9 mouse cellular contexts compared by ENCODE assay signal in the genomic region with DNA sequence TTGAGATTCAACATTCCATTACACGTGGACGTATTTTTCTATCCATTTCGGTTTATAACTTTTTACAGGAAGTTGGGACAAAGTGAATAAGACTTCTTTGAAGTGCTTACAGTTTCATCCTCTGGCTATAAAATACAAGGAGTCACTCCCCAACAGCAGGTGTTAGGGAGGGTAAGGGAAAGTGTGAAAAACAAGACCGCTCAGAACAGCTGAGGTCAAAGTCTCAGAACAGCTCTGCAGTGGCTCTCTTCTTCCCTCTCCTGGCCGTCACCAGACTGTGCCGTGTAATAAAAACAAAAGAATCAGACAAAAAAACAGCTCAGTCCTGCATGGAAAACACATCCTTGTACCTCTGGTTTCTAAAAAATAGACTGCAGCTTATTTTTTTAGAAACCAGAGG. TPM values are rescaled to one million over a fixed set of nuclear protein-coding genes. Genes with fewer than 3 reads are reported as not detected.
DNase-seq lines count a peak whose midpoint lies in the region; ATAC-seq and TF ChIP-seq lines count a peak whose summit lies in the region.
"Had no signal": no experiment of that assay in that cellular context is flagged by ENCODE, and none has a peak within 500 bp of the region (broad histone marks: within the 10 kb centered on the region; RNA-seq: fewer than 3 reads in every experiment).

No protein-coding gene starts in this region.

- peak; percentile 79; the same call in 1 of the 2 replicates for ATAC-seq in heart, postnatal 0 days (ENCODE audit: insufficient read depth, low read depth)
- no peak for ATAC-seq in erythroblast, adult 5-6 weeks (replicated peaks; ENCODE audit: low FRiP score, poor library complexity, severe bottlenecking)

- no peak for TF ChIP-seq EP300 in heart, postnatal 0 days (IDR thresholded peaks at IDR 0.05; ENCODE audit: low read depth)

- no peaks in the 10 kb centered on the region for H3K36me3 ChIP-seq in heart, postnatal 0 days (replicated peaks; ENCODE audit: control insufficient read depth, insufficient read depth, low read length)
- no peaks in the 10 kb centered on the region for H3K36me3 ChIP-seq in E14TG2a.4 (ENCODE audit: insufficient read depth, low read length)
- H3K36me3 ChIP-seq: hindbrain, embryonic 15.5 days had no signal

- TF ChIP-seq CTCF in heart, postnatal 0 days (IDR thresholded peaks at IDR 0.05; ENCODE audit: low read depth) = peak; percentile 63
- TF ChIP-seq CTCF in E14TG2a.4 (conservative IDR thresholded peaks at IDR 0.05; ENCODE audit: low read length) = peak; percentile 80

- no peak overlapping the region for H3K4me3 ChIP-seq in heart, postnatal 0 days (ENCODE audit: low read depth, low read length)
- no peak overlapping the region for H3K4me3 ChIP-seq in E14TG2a.4 (replicated peaks; ENCODE audit: low read length)
- H3K4me3 ChIP-seq: hindbrain, embryonic 15.5 days had no signal

- H3K27me3 ChIP-seq in heart, postnatal 0 days (ENCODE audit: control insufficient read depth, insufficient read depth, low read length) = no peaks in the 10 kb centered on the region
- no peaks in the 10 kb centered on the region for H3K27me3 ChIP-seq in E14TG2a.4 (ENCODE audit: insufficient read depth, low read length)
- H3K27me3 ChIP-seq: hindbrain, embryonic 15.5 days had no signal

- H3K27ac ChIP-seq in heart, postnatal 0 days (ENCODE audit: low read depth) = no peak overlapping the region
- H3K27ac ChIP-seq: hindbrain, embryonic 15.5 days had no signal

- H3K4me2 ChIP-seq in heart, postnatal 0 days (ENCODE audit: low read depth, low read length) = no peak overlapping the region
- H3K4me2 ChIP-seq: hindbrain, embryonic 15.5 days had no signal

- WGBS in heart, postnatal 0 days = 41% methylated on average over 6 of the region's 6 CpGs

- peak; percentile 78 for DNase-seq in heart, postnatal 0 days (ENCODE audit: low spot score)
- DNase-seq in heart, adult 11 months = no peak
- peak; percentile 16 for DNase-seq in c-Kit-positive CD71-negative TER-119-negative erythroid progenitor cells, embryonic 14.5 days (ENCODE audit: low read depth)
- peak; percentile 24 for DNase-seq in kidney, postnatal 14 days
- DNase-seq in adrenal gland, postnatal 4 days (ENCODE audit: low spot score in 2 of 2) = no peak
- no peak for DNase-seq in spleen, postnatal 4 days (ENCODE audit: low spot score in 2 of 2)

- no peak overlapping the region for H3K9ac ChIP-seq in heart, postnatal 0 days (replicated peaks; ENCODE audit: low read depth, low read length)
- H3K9ac ChIP-seq: hindbrain, embryonic 15.5 days had no signal

- H3K9me3 ChIP-seq in heart, postnatal 0 days (replicated peaks; ENCODE audit: control insufficient read depth, low read length) = no peaks in the 10 kb centered on the region
- H3K9me3 ChIP-seq in E14TG2a.4 (ENCODE audit: low read length) = no peaks in the 10 kb centered on the region
- H3K9me3 ChIP-seq: hindbrain, embryonic 15.5 days had no signal

- H3K4me1 ChIP-seq in heart, postnatal 0 days (ENCODE audit: control insufficient read depth, insufficient read depth) = peaks cover 16% of the 10 kb centered on the region; the same call in 1 of the 2 replicates
- H3K4me1 ChIP-seq in E14TG2a.4 (replicated peaks; ENCODE audit: low read depth, low read length) = peaks cover 12% of the 10 kb centered on the region
- H3K4me1 ChIP-seq: hindbrain, embryonic 15.5 days had no signal

RNA-seq across cellular contexts. Expression of gene Myl1, which starts 4.3 kb away (rescaled TPM):
- 128 and 160 TPM in 2 replicates for total RNA-seq in heart, postnatal 0 days (2014; rRNA removed; ENCODE audit: low replicate concordance)
- polyA plus RNA-seq in heart, postnatal 0 days (2015; fragmentation: Nextera tagmentation; extraction: Ambion mirVana) = 388 and 459 TPM in 2 replicates
- 100 to 1,000 TPM; 165 to 468 TPM for total RNA-seq in adrenal gland, postnatal 4 days (2021)
- not detected in 2 replicates for total RNA-seq in erythroblast, adult 5-6 weeks (2015; ENCODE audit: low replicate concordance)
- not detected in 2 replicates for total RNA-seq in erythroblast, adult 5-6 weeks (2017; ENCODE audit: low replicate concordance)

Comparison
In these comparisons a context has a peak if more than half of its experiments do, and no peak if none do; other contexts are left out.
1. DNase-seq: peak in heart, postnatal 0 days (single experiment), c-Kit-positive CD71-negative TER-119-negative erythroid progenitor cells, embryonic 14.5 days (single experiment) and kidney, postnatal 14 days (single experiment); none in heart, adult 11 months (single experiment), adrenal gland, postnatal 4 days (0 of 2) and spleen, postnatal 4 days (0 of 2).
2. RNA of gene Myl1, which starts 4.3 kb away (total RNA-seq): 165 to 468 TPM in adrenal gland, postnatal 4 days and 128 to 160 TPM in heart, postnatal 0 days; not detected in erythroblast, adult 5-6 weeks; every median in the first group is over 100 times any median in the second.